Mouse (Mus musculus) ES-Bruce4 (cell line): ENCODE data around the gene Dlx3.

ENCODE experiments used
- CTCF ChIP-seq: IDR thresholded peaks from one replicate; pipeline ENCODE4 v1.8.1; 2011; ENCODE audit warnings: low read depth, low read length
- EP300 ChIP-seq: IDR thresholded peaks from 2 replicates; pipeline ENCODE4 v1.6.1; 2011; ENCODE audit warnings: low read depth, low read length; ENCODE audit not compliant: insufficient read depth
- POLR2A ChIP-seq: IDR thresholded peaks from one replicate; pipeline ENCODE4 v1.8.1; 2011; ENCODE audit warnings: low read length; ENCODE audit not compliant: insufficient read depth

DNA sequence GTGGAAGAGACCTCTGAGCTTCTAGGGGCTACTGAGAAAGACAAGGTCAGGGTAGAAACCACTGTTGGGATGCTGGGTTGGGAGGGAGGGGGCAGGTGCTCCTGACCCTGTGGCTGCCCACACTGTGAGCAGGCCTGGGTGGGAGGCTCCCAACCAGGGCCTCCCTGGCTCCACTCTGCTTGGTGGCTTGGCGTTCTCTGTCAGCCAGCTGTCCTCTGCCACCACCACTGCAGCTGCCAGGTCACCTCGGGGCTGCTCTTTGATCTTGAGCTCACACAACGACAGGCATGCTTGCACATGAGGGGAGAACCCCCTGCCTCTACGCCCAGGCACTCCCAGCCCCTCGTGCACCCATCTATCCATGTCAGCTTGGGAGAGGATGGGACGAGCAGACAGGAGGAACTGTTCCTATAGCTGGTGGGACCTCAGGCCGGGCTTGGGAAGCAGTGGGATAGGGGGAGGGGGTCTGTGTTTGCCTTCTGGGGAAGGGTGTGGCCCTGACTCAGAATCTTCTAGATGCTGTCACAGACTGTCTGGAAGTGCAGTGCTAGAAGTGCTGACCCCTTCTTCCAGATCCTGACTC, 5.5 kb downstream of the Dlx3 start:
- TF ChIP-seq CTCF: no peak
- no peak for TF ChIP-seq POLR2A
- no peak for TF ChIP-seq EP300
